Mouse (Mus musculus) embryonic facial prominence, embryonic 12.5 days (tissue): Measurements from ENCODE around the gene Zfp784. TPM values are rescaled to one million over a fixed set of nuclear protein-coding genes. Genes with fewer than 3 reads are reported as not detected.
A peak's percentile ranks its signal among the peaks of the same experiment; 100 is the strongest.

Source experiments
- ATAC-seq: fragments of 200-750 bp; cut with Nextera tagmentation; 2 replicates; pipeline ENCODE4 v1.8.0; 2017; ENCODE audit not compliant: insufficient number of reproducible peaks, insufficient read depth, low FRiP score, low TSS enrichment
- H3K27ac ChIP-seq: fragments of 300-500 bp; sonication (generic); 2 replicates; pipeline ENCODE4 v1.5.1; 2016; ENCODE audit warnings: mild to moderate bottlenecking
- H3K27me3 ChIP-seq: fragments of 300-500 bp; sonication (generic); 2 replicates; pipeline ENCODE4 v1.6.1; 2016; ENCODE audit warnings: mild to moderate bottlenecking, moderate library complexity
- H3K36me3 ChIP-seq: fragments of 300-500 bp; sonication (generic); 2 replicates; pipeline ENCODE4 v1.6.1; 2016; ENCODE audit warnings: mild to moderate bottlenecking
- H3K4me1 ChIP-seq: fragments of 300-500 bp; sonication (generic); 2 replicates; pipeline ENCODE4 v1.6.1; 2016
- H3K4me2 ChIP-seq: fragments of 300-500 bp; sonication (generic); replicated peaks from 2 replicates; pipeline ENCODE4 v1.6.1; 2016; ENCODE audit warnings: mild to moderate bottlenecking, moderate library complexity
- H3K4me3 ChIP-seq: fragments of 300-500 bp; sonication (generic); 2 replicates; pipeline ENCODE4 v1.5.1; 2016; ENCODE audit warnings: mild to moderate bottlenecking
- H3K9ac ChIP-seq: fragments of 300-500 bp; sonication (generic); 2 replicates; pipeline ENCODE4 v1.6.1; 2016; ENCODE audit warnings: mild to moderate bottlenecking, moderate library complexity
- H3K9me3 ChIP-seq: fragments of 300-500 bp; sonication (generic); 2 replicates; pipeline ENCODE4 v1.6.1; 2016; ENCODE audit warnings: mild to moderate bottlenecking, moderate library complexity
- WGBS: fragments of 180-500 bp; shearing (Covaris S2); methylation state at CpG from one replicate; pipeline ENCODE4 v1.1.7; 2016; 5-methylcytosine and 5-hydroxymethylcytosine counted together
- polyA plus RNA-seq: library from polyadenylated mRNA; unstranded; fragments of >200 nt; fragmentation: Nextera tagmentation; extraction: Ambion mirVana; gene quantifications from 2 replicates; pipeline ENCODE4 v1.2.1, GENCODE M21; 2016

Gene Zfp784
- polyA plus RNA-seq, 1 experiment from 2014 or later = 5.7 TPM

GRCm38 (mm10) chr7:5074984-5075383 is 36.7 kb upstream of the Zfp784 start:
- Histone ChIP-seq H3K4me3 (no peak overlapping the region), H3K27me3 (no peaks in the 10 kb centered on the region), H3K36me3 (peaks cover 87% of the 10 kb centered on the region), H3K9me3 (no peaks in the 10 kb centered on the region), H3K4me2 (no peak overlapping the region), H3K27ac (no peak overlapping the region), H3K4me1 (no peaks in the 10 kb centered on the region), H3K9ac (no peak overlapping the region)
- WGBS = 91% methylated on average over 5 of the region's 5 CpGs
- ATAC-seq = no peak

GRCm38 (mm10) chr7:5073586-5073985 is 35.3 kb upstream of the Zfp784 start:
- no peak overlapping the region for H3K9ac ChIP-seq
- peaks cover 95% of the 10 kb centered on the region for H3K36me3 ChIP-seq
- H3K4me2 ChIP-seq = no peak overlapping the region
- ATAC-seq = no peak
- no peak overlapping the region for H3K27ac ChIP-seq
- H3K4me3 ChIP-seq = no peak overlapping the region
- WGBS = 83% methylated on average over 1 of the region's 1 CpGs
- H3K4me1 ChIP-seq = no peaks in the 10 kb centered on the region
- H3K9me3 ChIP-seq = no peaks in the 10 kb centered on the region
- no peaks in the 10 kb centered on the region for H3K27me3 ChIP-seq

GRCm38 (mm10) chr7:5064886-5065285 is 26.6 kb upstream of the Zfp784 start:
- Histone ChIP-seq H3K9me3 (no peaks in the 10 kb centered on the region), H3K27ac (no peak overlapping the region), H3K36me3 (peaks cover 37% of the 10 kb centered on the region), H3K4me3 (no peak overlapping the region), H3K4me1 (peaks cover 30% of the 10 kb centered on the region), H3K27me3 (no peaks in the 10 kb centered on the region), H3K4me2 (no peak overlapping the region), H3K9ac (no peak overlapping the region)
- whole genome bisulfite sequencing = 90% methylated on average over 6 of the region's 6 CpGs
- ATAC-seq = no peak

- Histone ChIP-seq H3K27me3 (peaks cover 6% of the 10 kb centered on the region), H3K4me1 (peaks cover 35% of the 10 kb centered on the region), H3K9ac (peak overlapping the region; percentile 83), H3K9me3 (no peaks in the 10 kb centered on the region), H3K4me3 (peak overlapping the region; percentile 77), H3K36me3 (peaks cover 13% of the 10 kb centered on the region), H3K4me2 (peak overlapping the region; percentile 77), H3K27ac (peak overlapping the region; percentile 99)
- under 1% methylated on average over 48 of the region's 51 CpGs for WGBS
- ATAC-seq = peak; percentile 2; the same call in 1 of the 2 replicates
These were observed 24.2 kb upstream of the Zfp784 start for GRCm38 (mm10) chr7:5062360-5063001.

- ATAC-seq = peak; percentile 76
- no peaks in the 10 kb centered on the region for H3K9me3 ChIP-seq
- H3K4me3 ChIP-seq = peak within 1 kb of the TSS; percentile 77
- H3K27me3 ChIP-seq = peaks cover 12% of the 10 kb centered on the region
- peak within 1 kb of the TSS; percentile 99 for H3K27ac ChIP-seq
- WGBS = under 1% methylated on average over 63 of the region's 65 CpGs
- peaks cover 7% of the 10 kb centered on the region for H3K36me3 ChIP-seq
- H3K4me1 ChIP-seq = peaks cover 35% of the 10 kb centered on the region
- peak within 1 kb of the TSS; percentile 77 for H3K4me2 ChIP-seq
- H3K9ac ChIP-seq = peak within 1 kb of the TSS; percentile 83
These were observed 23.6 kb upstream of the Zfp784 start, which contains the start of gene U2af2 for GRCm38 (mm10) chr7:5061774-5062359. Gene U2af2 (plus strand): TSS chr7:5062143.

GRCm38 (mm10) chr7:5060944-5061773 is 22.9 kb upstream of the Zfp784 start:
- no peaks in the 10 kb centered on the region for H3K9me3 ChIP-seq
- H3K4me1 ChIP-seq = peaks cover 35% of the 10 kb centered on the region
- H3K27me3 ChIP-seq = peaks cover 18% of the 10 kb centered on the region
- peak; percentile 87 for ATAC-seq
- H3K4me3 ChIP-seq = peak overlapping the region; percentile 77
- peaks cover 2% of the 10 kb centered on the region; the same call in 1 of the 2 replicates for H3K36me3 ChIP-seq
- peak overlapping the region; percentile 77 for H3K4me2 ChIP-seq
- H3K9ac ChIP-seq = peak overlapping the region; percentile 83
- peak overlapping the region; percentile 99 for H3K27ac ChIP-seq
- under 1% methylated on average over 60 of the region's 60 CpGs for WGBS

- peak; percentile 2; the same call in 1 of the 2 replicates for ATAC-seq
- Histone ChIP-seq H3K9me3 (no peaks in the 10 kb centered on the region), H3K4me1 (peaks cover 27% of the 10 kb centered on the region), H3K4me3 (peak overlapping the region; percentile 77), H3K36me3 (no peaks in the 10 kb centered on the region), H3K27ac (peak overlapping the region; percentile 99), H3K9ac (peak overlapping the region; percentile 83), H3K4me2 (peak overlapping the region; percentile 77), H3K27me3 (peaks cover 27% of the 10 kb centered on the region)
- 2% methylated on average over 27 of the region's 27 CpGs for WGBS
These were observed 22.0 kb upstream of the Zfp784 start for GRCm38 (mm10) chr7:5060239-5060731.

GRCm38 (mm10) chr7:5059421-5059820 is 21.2 kb upstream of the Zfp784 start:
- Histone ChIP-seq H3K9me3 (no peaks in the 10 kb centered on the region), H3K4me3 (no peak overlapping the region), H3K27me3 (peaks cover 36% of the 10 kb centered on the region), H3K27ac (no peak overlapping the region), H3K4me2 (no peak overlapping the region), H3K36me3 (no peaks in the 10 kb centered on the region), H3K4me1 (peaks cover 25% of the 10 kb centered on the region), H3K9ac (no peak overlapping the region)
- 94% methylated on average over 12 of the region's 12 CpGs for WGBS
- no peak for ATAC-seq

- ATAC-seq = no peak
- Histone ChIP-seq H3K9ac (no peak overlapping the region), H3K4me1 (peaks cover 23% of the 10 kb centered on the region), H3K9me3 (no peaks in the 10 kb centered on the region), H3K4me3 (no peak overlapping the region), H3K36me3 (no peaks in the 10 kb centered on the region), H3K4me2 (no peak overlapping the region), H3K27ac (no peak overlapping the region), H3K27me3 (peaks cover 44% of the 10 kb centered on the region)
- WGBS = 93% methylated on average over 1 of the region's 1 CpGs
These were observed 20.4 kb upstream of the Zfp784 start for GRCm38 (mm10) chr7:5058631-5059030.

- no peak overlapping the region for H3K27ac ChIP-seq
- peak overlapping the region; percentile 61 for H3K4me3 ChIP-seq
- no peak for ATAC-seq
- H3K9me3 ChIP-seq = no peaks in the 10 kb centered on the region
- H3K4me1 ChIP-seq = peaks cover 28% of the 10 kb centered on the region
- H3K36me3 ChIP-seq = no peaks in the 10 kb centered on the region
- WGBS = 36% methylated on average over 11 of the region's 11 CpGs
- H3K9ac ChIP-seq = 0 out of 2 replicates have a peak overlapping the region, but pooled peaks have one; percentile 77
- peak overlapping the region; percentile 89 for H3K4me2 ChIP-seq
- peaks cover 52% of the 10 kb centered on the region for H3K27me3 ChIP-seq
These were observed 19.6 kb upstream of the Zfp784 start for GRCm38 (mm10) chr7:5057804-5058203.

GRCm38 (mm10) chr7:5057381-5057780 is 19.1 kb upstream of the Zfp784 start:
- Histone ChIP-seq H3K36me3 (no peaks in the 10 kb centered on the region), H3K9me3 (no peaks in the 10 kb centered on the region), H3K27ac (0 out of 2 replicates have a peak overlapping the region, but pooled peaks have one; percentile 30), H3K9ac (peak overlapping the region; percentile 77), H3K4me2 (peak overlapping the region; percentile 89), H3K4me1 (peaks cover 33% of the 10 kb centered on the region), H3K4me3 (peak overlapping the region; percentile 61), H3K27me3 (peaks cover 56% of the 10 kb centered on the region)
- 29% methylated on average over 8 of the region's 8 CpGs for WGBS
- no peak for ATAC-seq
